Mouse (Mus musculus): ENCODE results near the gene Crebrf. TPM values are rescaled to one million over a fixed set of nuclear protein-coding genes. Genes with fewer than 3 reads are reported as not detected.

The Crebrf gene
- polyA plus RNA-seq, 1 experiment = 19.2 TPM

DNA sequence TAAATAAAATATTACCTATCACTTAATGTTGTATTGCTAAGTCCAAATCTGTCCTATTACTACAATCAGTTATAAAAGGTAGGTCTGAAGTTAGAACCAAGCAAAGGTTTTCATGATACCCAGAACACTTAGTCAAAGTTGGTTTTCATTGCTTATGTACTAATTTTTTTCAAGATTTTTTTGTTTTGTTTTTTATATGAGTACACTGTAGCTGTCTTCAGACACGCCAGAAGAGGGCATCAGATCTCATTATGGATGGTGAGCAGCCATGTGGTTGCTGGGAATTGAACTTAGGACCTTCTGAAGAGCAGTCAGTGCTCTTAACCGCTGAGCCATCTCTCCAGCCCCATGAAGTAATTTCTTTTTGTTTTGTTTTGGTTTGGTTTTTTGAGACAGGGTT, 2.4 kb downstream of the Crebrf start:
- H3K4me3 ChIP-seq (ENCODE audit: insufficient read depth, low read length) = no peak overlapping the region
- no peak for TF ChIP-seq CTCF (IDR thresholded peaks at IDR 0.05; ENCODE audit: extremely low read depth, insufficient read depth, low read length)
- no peak for TF ChIP-seq POLR2A (IDR thresholded peaks at IDR 0.05; ENCODE audit: extremely low read depth, insufficient read depth, low read length)
- H3K27ac ChIP-seq (ENCODE audit: insufficient read depth, low read length) = no peak overlapping the region
- no peaks in the 10 kb centered on the region; the same call in 1 of the 2 replicates for H3K4me1 ChIP-seq (ENCODE audit: control insufficient read depth, insufficient read depth, low read length)

DNA sequence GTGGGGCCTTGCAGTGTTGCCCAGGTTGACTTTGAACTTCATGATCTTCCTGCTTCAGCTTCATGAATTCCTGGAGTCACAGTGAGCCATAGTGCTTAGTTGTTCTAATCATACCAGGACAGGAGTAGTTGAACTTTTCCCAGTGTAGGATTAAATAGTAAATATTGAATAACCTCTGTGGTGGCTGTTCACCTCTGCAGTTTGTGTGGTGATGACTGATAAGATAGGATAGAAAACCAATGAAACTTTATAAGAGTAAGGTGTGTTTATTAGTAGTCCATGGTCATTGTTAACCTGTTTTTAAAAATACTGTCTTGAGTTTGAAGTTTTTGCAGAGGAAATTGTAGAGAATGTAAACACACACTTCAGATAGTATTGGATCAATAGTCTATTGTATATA, 4.0 kb downstream of the Crebrf start:
- H3K4me1 ChIP-seq (ENCODE audit: control insufficient read depth, insufficient read depth, low read length) = no peaks in the 10 kb centered on the region; the same call in 1 of the 2 replicates
- no peak for TF ChIP-seq CTCF (IDR thresholded peaks at IDR 0.05; ENCODE audit: extremely low read depth, insufficient read depth, low read length)
- no peak for TF ChIP-seq POLR2A (IDR thresholded peaks at IDR 0.05; ENCODE audit: extremely low read depth, insufficient read depth, low read length)

DNA sequence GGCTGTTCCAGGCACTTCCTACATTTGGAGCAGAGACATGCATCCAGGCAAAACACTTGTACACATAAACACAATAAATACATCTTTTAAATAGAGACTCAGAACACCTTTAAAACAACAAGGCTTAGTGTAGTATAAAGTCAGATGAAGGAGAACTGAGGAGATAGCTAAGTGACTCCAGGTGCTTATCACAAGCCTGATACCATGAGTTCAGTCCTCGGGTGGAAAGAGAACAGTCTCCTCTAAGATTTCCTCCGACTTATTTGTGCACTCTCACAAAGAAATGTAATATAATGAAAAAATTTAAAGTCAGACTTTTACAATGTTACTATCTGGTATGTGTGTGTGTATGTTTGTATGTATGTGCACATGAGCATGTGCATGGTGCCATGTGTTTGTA, 6.4 kb downstream of the Crebrf start:
- H3K27ac ChIP-seq (ENCODE audit: insufficient read depth, low read length) = no peak overlapping the region
- TF ChIP-seq CTCF (IDR thresholded peaks at IDR 0.05; ENCODE audit: extremely low read depth, insufficient read depth, low read length) = no peak
- TF ChIP-seq POLR2A (IDR thresholded peaks at IDR 0.05; ENCODE audit: extremely low read depth, insufficient read depth, low read length) = no peak
- no peak overlapping the region for H3K4me3 ChIP-seq (ENCODE audit: insufficient read depth, low read length)
- no peaks in the 10 kb centered on the region; the same call in 1 of the 2 replicates for H3K4me1 ChIP-seq (ENCODE audit: control insufficient read depth, insufficient read depth, low read length)

More for the DNA sequence above, 4.0 kb downstream of the Crebrf start:
- no peak overlapping the region for H3K4me3 ChIP-seq (ENCODE audit: insufficient read depth, low read length)
- no peak overlapping the region for H3K27ac ChIP-seq (ENCODE audit: insufficient read depth, low read length)

DNA sequence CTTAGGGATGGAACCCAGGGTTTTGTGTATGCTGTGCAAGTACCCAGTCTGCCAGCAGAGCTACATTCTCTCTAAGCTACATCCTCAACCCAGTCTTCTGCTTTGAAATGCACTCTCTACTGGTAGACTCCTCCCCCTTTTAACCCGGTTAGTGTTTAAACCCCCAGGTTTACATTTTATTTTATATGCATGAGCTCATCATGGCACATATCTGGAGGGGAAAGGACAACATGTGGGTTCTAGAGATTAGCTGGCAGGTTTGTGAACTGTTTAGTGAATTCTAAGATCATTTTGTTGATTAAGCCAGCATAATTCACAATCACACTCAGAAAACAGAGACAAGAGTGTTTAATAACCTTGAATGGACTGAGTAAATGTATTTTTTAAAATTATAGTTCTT, 9.3 kb downstream of the Crebrf start:
- TF ChIP-seq POLR2A (IDR thresholded peaks at IDR 0.05; ENCODE audit: extremely low read depth, insufficient read depth, low read length) (no peak), CTCF (IDR thresholded peaks at IDR 0.05; ENCODE audit: extremely low read depth, insufficient read depth, low read length) (no peak)
- Histone ChIP-seq H3K27ac (ENCODE audit: insufficient read depth, low read length) (no peak overlapping the region), H3K4me1 (ENCODE audit: control insufficient read depth, insufficient read depth, low read length) (no peaks in the 10 kb centered on the region; the same call in 1 of the 2 replicates), H3K4me3 (ENCODE audit: insufficient read depth, low read length) (no peak overlapping the region)

DNA sequence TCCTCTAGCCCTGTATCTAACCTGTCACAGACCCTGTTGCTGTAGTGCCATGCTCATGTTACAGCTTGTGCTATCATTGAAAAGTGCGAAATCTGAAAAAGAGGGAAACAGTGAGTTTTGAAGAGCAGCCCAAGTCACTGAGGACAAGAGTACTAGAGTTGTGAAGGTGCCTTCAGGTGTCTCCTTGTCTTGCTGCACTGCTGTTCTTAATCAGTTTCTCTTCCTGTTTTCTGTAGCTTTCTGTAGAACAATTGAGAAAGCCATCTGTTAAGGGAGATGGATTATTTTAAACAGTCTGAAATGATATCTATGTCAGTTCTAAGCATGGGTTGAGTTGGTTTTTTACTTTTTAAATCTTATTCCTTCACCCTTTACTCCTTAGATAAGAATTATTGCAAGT, 11.2 kb downstream of the Crebrf start:
- Histone ChIP-seq H3K4me3 (ENCODE audit: insufficient read depth, low read length) (no peak overlapping the region), H3K27ac (ENCODE audit: insufficient read depth, low read length) (no peak overlapping the region), H3K4me1 (ENCODE audit: control insufficient read depth, insufficient read depth, low read length) (no peaks in the 10 kb centered on the region; the same call in 1 of the 2 replicates)
- TF ChIP-seq CTCF (IDR thresholded peaks at IDR 0.05; ENCODE audit: extremely low read depth, insufficient read depth, low read length) (no peak), POLR2A (IDR thresholded peaks at IDR 0.05; ENCODE audit: extremely low read depth, insufficient read depth, low read length) (no peak)

DNA sequence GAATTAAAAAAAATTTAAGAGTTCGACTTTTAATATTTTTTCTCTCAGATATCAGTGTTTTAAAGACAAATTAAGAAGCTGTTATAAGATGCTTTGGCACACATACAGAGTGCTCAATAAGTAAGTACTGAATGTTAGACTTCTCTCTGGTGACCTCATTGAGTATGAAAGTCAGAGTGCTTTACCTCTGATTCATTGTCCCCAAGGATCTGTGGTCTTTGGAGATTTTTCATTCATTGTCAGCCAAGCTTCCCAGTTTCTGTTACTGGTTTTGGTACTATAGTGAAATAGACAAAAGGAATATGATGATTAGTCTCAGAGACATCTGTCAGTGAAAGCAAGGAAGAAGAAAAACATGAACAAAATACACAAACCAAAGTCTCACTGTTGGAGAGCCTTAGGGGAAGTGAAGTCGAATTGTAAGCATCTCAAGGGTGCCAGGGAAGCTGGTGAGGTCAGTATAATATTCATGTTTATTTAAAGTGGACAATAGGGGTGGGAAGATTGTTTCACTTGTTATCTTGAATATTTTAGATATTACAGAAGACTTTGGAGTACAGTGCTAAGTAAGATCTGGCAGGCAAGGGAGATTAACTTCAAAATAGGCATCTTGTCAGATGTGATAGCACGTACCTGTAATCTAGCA, 11.8 kb downstream of the Crebrf start:
- Histone ChIP-seq H3K27ac (ENCODE audit: insufficient read depth, low read length) (no peak overlapping the region), H3K4me1 (ENCODE audit: control insufficient read depth, insufficient read depth, low read length) (no peaks in the 10 kb centered on the region; the same call in 1 of the 2 replicates), H3K4me3 (ENCODE audit: insufficient read depth, low read length) (no peak overlapping the region)
- no peak for TF ChIP-seq POLR2A (IDR thresholded peaks at IDR 0.05; ENCODE audit: extremely low read depth, insufficient read depth, low read length)
- TF ChIP-seq CTCF (IDR thresholded peaks at IDR 0.05; ENCODE audit: extremely low read depth, insufficient read depth, low read length) = no peak

DNA sequence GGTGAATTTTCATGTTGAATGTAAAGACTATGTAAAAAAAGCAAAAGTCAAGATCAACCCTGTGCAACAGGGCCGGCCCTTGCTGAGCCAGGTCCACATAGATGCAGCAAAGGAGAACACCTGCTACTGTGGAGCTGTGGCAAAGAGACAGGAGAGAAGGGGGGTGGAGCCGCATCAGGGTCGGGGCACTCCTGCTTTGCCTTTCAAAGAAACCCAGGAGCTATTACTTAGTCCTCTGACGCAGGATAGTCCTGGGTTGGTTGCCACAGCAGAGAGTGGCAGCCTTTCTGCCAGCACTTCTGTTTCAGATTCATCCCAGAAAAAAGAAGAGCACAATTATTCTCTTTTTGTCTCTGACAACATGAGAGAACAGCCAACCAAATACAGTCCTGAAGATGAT, 27.1 kb downstream of the Crebrf start:
- Histone ChIP-seq H3K27ac (ENCODE audit: insufficient read depth, low read length) (no peak overlapping the region), H3K4me3 (ENCODE audit: insufficient read depth, low read length) (no peak overlapping the region), H3K4me1 (ENCODE audit: control insufficient read depth, insufficient read depth, low read length) (peaks cover 2% of the 10 kb centered on the region; the same call in 1 of the 2 replicates)
- TF ChIP-seq CTCF (IDR thresholded peaks at IDR 0.05; ENCODE audit: extremely low read depth, insufficient read depth, low read length) (no peak), POLR2A (IDR thresholded peaks at IDR 0.05; ENCODE audit: extremely low read depth, insufficient read depth, low read length) (no peak)

DNA sequence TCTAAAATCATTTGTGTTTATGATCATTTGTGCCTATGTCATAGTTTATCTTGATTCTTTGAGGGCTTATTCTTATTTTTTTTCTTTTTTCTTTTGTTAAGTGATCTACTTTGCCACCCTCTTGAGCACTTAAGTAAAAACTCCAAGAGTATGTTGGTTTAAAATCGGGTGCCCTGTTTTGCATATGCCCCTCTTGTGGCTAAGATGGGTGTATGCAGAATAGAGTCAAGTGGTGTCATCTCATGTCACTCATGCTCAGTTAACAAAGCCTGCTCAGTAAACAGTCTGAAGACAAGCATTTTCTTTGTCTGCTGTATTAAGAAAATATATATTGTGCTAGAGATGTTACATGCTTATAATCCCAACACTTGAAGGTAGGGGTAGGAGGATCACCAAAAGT, 27.8 kb downstream of the Crebrf start:
- H3K4me1 ChIP-seq (ENCODE audit: control insufficient read depth, insufficient read depth, low read length) = peaks cover 2% of the 10 kb centered on the region; the same call in 1 of the 2 replicates
- H3K27ac ChIP-seq (ENCODE audit: insufficient read depth, low read length) = no peak overlapping the region
- no peak for TF ChIP-seq POLR2A (IDR thresholded peaks at IDR 0.05; ENCODE audit: extremely low read depth, insufficient read depth, low read length)
- no peak for TF ChIP-seq CTCF (IDR thresholded peaks at IDR 0.05; ENCODE audit: extremely low read depth, insufficient read depth, low read length)
- H3K4me3 ChIP-seq (ENCODE audit: insufficient read depth, low read length) = no peak overlapping the region

DNA sequence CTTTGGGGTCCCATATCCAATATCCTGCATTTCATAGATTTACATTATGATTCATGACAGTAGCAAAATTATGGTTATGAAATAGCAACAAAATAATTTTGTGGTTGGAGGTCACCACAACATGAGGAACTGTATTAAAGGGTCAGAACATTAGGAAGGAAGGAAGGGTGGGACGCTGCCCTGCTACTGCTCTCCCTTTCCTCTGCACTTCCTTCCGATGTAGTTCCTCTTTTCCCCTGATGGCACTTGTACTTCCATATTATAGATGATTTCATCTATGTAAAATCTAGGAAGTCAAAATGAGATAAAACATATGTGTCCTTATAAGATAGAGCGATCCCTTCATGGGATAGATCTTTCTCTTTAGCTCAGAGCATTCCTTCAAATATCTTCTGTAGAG, 34.5 kb downstream of the Crebrf start:
- no peak overlapping the region for H3K27ac ChIP-seq (ENCODE audit: insufficient read depth, low read length)
- H3K4me3 ChIP-seq (ENCODE audit: insufficient read depth, low read length) = no peak overlapping the region
- H3K4me1 ChIP-seq (ENCODE audit: control insufficient read depth, insufficient read depth, low read length) = no peaks in the 10 kb centered on the region
- no peak for TF ChIP-seq POLR2A (IDR thresholded peaks at IDR 0.05; ENCODE audit: extremely low read depth, insufficient read depth, low read length)
- TF ChIP-seq CTCF (IDR thresholded peaks at IDR 0.05; ENCODE audit: extremely low read depth, insufficient read depth, low read length) = no peak

DNA sequence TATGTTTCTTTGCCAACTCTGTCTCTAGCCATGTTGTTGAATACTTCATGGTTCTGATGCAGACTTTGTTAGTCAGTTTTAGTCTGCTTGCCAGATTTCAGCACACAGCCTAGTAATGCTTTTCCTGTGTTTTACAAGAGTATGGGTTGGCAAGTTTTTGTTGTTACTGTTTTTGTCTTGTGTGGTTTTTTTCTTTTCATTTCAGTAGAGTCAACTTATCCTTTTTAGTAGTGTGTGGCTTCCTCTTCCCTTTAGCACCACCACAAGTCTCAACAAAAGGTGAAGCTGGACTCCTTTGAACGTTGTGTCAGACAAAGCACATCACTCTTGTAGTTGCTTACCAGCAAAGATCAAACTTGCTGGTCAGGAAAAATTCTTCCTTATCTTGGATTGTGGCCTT, 36.8 kb downstream of the Crebrf start:
- Histone ChIP-seq H3K27ac (ENCODE audit: insufficient read depth, low read length) (no peak overlapping the region), H3K4me3 (ENCODE audit: insufficient read depth, low read length) (no peak overlapping the region), H3K4me1 (ENCODE audit: control insufficient read depth, insufficient read depth, low read length) (no peaks in the 10 kb centered on the region)
- no peak for TF ChIP-seq CTCF (IDR thresholded peaks at IDR 0.05; ENCODE audit: extremely low read depth, insufficient read depth, low read length)
- TF ChIP-seq POLR2A (IDR thresholded peaks at IDR 0.05; ENCODE audit: extremely low read depth, insufficient read depth, low read length) = no peak
